Mouse (Mus musculus) heart, embryonic 11.5 days (tissue): ENCODE measurements around the gene Zfp612. TPM values are rescaled to one million over a fixed set of nuclear protein-coding genes. Genes with fewer than 3 reads are reported as not detected.

Experiments
- ATAC-seq: fragments of 200-750 bp; cut with Nextera tagmentation; replicated peaks from 2 replicates; pipeline ENCODE4 v1.8.0; 2017; ENCODE audit warnings: moderate library complexity; ENCODE audit not compliant: insufficient number of reproducible peaks, low FRiP score, low TSS enrichment
- H3K27ac ChIP-seq: fragments of 300-500 bp; sonication (generic); 2 replicates; pipeline ENCODE4 v1.5.1; 2014; ENCODE audit warnings: mild to moderate bottlenecking, low read depth, low read length
- H3K27me3 ChIP-seq: fragments of 300-500 bp; sonication (generic); 2 replicates; pipeline ENCODE4 v1.6.1; 2014; ENCODE audit warnings: mild to moderate bottlenecking, low read length, mixed read lengths; ENCODE audit not compliant: control insufficient read depth, insufficient read depth
- H3K36me3 ChIP-seq: fragments of 300-500 bp; sonication (generic); 2 replicates; pipeline ENCODE4 v1.6.1; 2014; ENCODE audit warnings: mild to moderate bottlenecking, low read length, moderate library complexity, mixed read lengths; ENCODE audit not compliant: control insufficient read depth, insufficient read depth
- H3K4me1 ChIP-seq: fragments of 300-500 bp; sonication (generic); 2 replicates; pipeline ENCODE4 v1.6.1; 2014; ENCODE audit warnings: low read length; ENCODE audit not compliant: control insufficient read depth, insufficient read depth
- H3K4me2 ChIP-seq: fragments of 300-500 bp; sonication (generic); 2 replicates; pipeline ENCODE4 v1.6.1; 2014; ENCODE audit warnings: mild to moderate bottlenecking, moderate library complexity
- H3K4me3 ChIP-seq: fragments of 300-500 bp; sonication (generic); 2 replicates; pipeline ENCODE4 v1.5.1; 2014; ENCODE audit warnings: low read depth, low read length
- H3K9ac ChIP-seq: fragments of 300-500 bp; sonication (generic); 2 replicates; pipeline ENCODE4 v1.6.1; 2014; ENCODE audit warnings: mild to moderate bottlenecking, low read depth, low read length, moderate library complexity
- H3K9me3 ChIP-seq: fragments of 300-500 bp; sonication (generic); replicated peaks from 2 replicates; pipeline ENCODE4 v1.6.1; 2016; ENCODE audit warnings: low read length; ENCODE audit not compliant: control insufficient read depth
- WGBS: fragments of 180-500 bp; shearing (Covaris S2); extraction: QIAGEN DNeasy Blood & Tissue Kit; methylation state at CpG from one replicate; pipeline ENCODE4 v1.1.7; 2014; ENCODE audit not compliant: insufficient replicate concordance; 5-methylcytosine and 5-hydroxymethylcytosine counted together
- polyA plus RNA-seq: library from polyadenylated mRNA; unstranded; fragments of >200 nt; fragmentation: Nextera tagmentation; extraction: Ambion mirVana; gene quantifications from 2 replicates; pipeline ENCODE4 v1.2.1, GENCODE M21; 2014

Gene Zfp612
- polyA plus RNA-seq, 1 experiment from 2014 or later, result 6.0 TPM

GRCm38 (mm10) chr8:110058207-110058606 lies 21.3 kb upstream of the Zfp612 start:
- H3K9me3 ChIP-seq, result no peaks in the 10 kb centered on the region
- H3K4me1 ChIP-seq, result no peaks in the 10 kb centered on the region
- no peak overlapping the region for H3K9ac ChIP-seq
- H3K4me3 ChIP-seq, result no peak overlapping the region
- no peak overlapping the region for H3K27ac ChIP-seq
- H3K4me2 ChIP-seq, result no peak overlapping the region
- ATAC-seq, result no peak
- no peaks in the 10 kb centered on the region for H3K27me3 ChIP-seq
- 73% methylated on average over 8 of the region's 8 CpGs for WGBS
- H3K36me3 ChIP-seq, result no peaks in the 10 kb centered on the region

DNA sequence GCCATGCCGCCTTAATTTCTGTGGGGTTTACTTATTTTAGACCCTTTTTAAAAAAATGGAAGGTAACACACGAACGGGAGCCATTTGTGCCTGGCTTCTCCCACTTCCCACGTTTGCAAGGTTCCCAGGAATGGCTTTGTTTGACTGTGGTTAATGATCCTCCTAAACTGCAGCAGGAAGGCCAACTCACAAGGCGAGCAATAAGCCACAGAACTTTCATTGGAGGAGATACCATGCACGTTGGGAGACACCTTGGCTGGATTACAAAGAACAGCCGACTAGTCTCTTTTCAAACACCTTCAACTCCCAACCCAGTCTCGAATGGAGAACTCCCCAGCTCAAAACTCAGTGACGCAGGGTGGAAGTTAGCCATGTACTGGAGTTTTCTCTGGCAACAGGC lies 15.4 kb upstream of the Zfp612 start:
- H3K4me1 ChIP-seq, result no peaks in the 10 kb centered on the region
- no peaks in the 10 kb centered on the region for H3K36me3 ChIP-seq
- no peaks in the 10 kb centered on the region for H3K9me3 ChIP-seq
- ATAC-seq, result no peak
- no peak overlapping the region for H3K27ac ChIP-seq
- 74% methylated on average over 9 of the region's 9 CpGs for WGBS
- H3K9ac ChIP-seq, result no peak overlapping the region
- no peaks in the 10 kb centered on the region for H3K27me3 ChIP-seq
- H3K4me3 ChIP-seq, result no peak overlapping the region
- H3K4me2 ChIP-seq, result no peak overlapping the region

DNA sequence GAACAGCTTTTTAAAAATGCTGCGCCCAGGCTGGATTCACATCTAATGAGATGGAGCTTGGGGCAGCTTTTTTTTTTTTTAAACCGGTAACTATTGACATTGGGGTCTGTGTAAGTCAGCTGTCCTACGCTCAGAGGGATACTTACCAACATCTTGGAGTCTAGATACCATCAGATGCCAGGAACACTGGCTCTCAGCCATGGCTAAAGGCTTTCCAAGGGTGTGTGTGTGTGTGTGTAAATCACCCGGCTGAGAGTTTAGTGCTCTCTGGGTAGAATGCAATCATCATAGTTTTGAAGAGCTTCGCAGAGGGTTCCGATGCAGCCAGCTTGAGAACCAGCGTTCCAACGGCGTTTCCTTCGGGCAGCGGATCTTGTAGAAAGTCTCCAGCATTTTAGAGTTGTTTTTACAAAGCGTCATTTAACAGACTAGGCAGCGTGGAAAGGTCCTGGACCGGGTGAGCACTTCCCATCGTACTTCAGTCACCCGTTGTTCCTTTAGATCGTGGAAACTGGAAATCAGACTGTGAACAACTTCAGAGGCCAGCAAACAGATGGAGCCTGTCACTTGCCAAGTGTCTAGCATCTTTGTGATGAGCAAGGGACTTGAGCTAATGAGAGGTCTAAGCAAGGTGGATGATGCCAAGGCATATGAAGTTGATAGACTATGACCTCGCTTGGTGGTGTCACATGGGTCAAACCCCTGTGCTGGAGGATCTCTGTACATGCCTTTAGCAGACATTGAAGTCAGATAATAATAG lies 14.8 kb upstream of the Zfp612 start:
- ATAC-seq, result no peak
- Histone ChIP-seq H3K27ac (no peak overlapping the region), H3K4me1 (no peaks in the 10 kb centered on the region), H3K9me3 (no peaks in the 10 kb centered on the region), H3K36me3 (no peaks in the 10 kb centered on the region), H3K9ac (no peak overlapping the region), H3K4me3 (no peak overlapping the region), H3K4me2 (no peak overlapping the region), H3K27me3 (no peaks in the 10 kb centered on the region)
- WGBS, result 88% methylated on average over 18 of the region's 18 CpGs

GRCm38 (mm10) chr8:110065676-110066075 lies 13.9 kb upstream of the Zfp612 start:
- 84% methylated on average over 4 of the region's 4 CpGs for WGBS
- no peaks in the 10 kb centered on the region for H3K9me3 ChIP-seq
- ATAC-seq, result no peak
- H3K4me3 ChIP-seq, result no peak overlapping the region
- no peak overlapping the region for H3K4me2 ChIP-seq
- H3K27ac ChIP-seq, result no peak overlapping the region
- no peaks in the 10 kb centered on the region for H3K27me3 ChIP-seq
- no peaks in the 10 kb centered on the region for H3K36me3 ChIP-seq
- H3K9ac ChIP-seq, result no peak overlapping the region
- H3K4me1 ChIP-seq, result no peaks in the 10 kb centered on the region

- no peak overlapping the region for H3K4me3 ChIP-seq
- no peak overlapping the region for H3K4me2 ChIP-seq
- 80% methylated on average over 4 of the region's 4 CpGs for WGBS
- H3K9me3 ChIP-seq, result no peaks in the 10 kb centered on the region
- H3K27ac ChIP-seq, result no peak overlapping the region
- H3K36me3 ChIP-seq, result no peaks in the 10 kb centered on the region
- H3K9ac ChIP-seq, result no peak overlapping the region
- ATAC-seq, result no peak
- H3K27me3 ChIP-seq, result no peaks in the 10 kb centered on the region
- H3K4me1 ChIP-seq, result no peaks in the 10 kb centered on the region
These were observed 9.8 kb upstream of the Zfp612 start for GRCm38 (mm10) chr8:110069706-110070105.

DNA sequence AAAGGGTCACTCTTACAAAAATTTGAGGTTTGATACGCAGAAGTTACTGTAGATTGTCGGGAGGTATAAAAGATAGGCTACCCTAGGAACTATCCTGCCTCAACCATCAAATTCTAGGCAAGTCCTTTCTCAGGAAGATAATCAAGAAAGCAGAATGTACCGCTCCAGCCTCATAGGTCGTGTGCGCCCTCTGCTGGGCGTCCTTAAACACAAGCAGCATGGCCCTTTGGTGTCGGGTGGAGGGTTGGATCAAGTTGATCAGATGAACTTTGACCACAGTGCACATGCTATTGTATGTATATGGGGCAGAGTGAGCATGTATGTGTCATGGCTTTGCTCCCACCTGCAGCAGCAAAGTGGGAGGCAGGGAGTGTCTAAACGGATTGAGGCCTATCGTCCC lies 7.9 kb upstream of the Zfp612 start:
- 11% methylated on average over 9 of the region's 9 CpGs for WGBS
- Histone ChIP-seq H3K9me3 (no peaks in the 10 kb centered on the region), H3K27me3 (no peaks in the 10 kb centered on the region), H3K4me1 (no peaks in the 10 kb centered on the region), H3K4me3 (no peak overlapping the region), H3K36me3 (no peaks in the 10 kb centered on the region), H3K27ac (no peak overlapping the region), H3K4me2 (no peak overlapping the region), H3K9ac (no peak overlapping the region)
- ATAC-seq, result no peak

DNA sequence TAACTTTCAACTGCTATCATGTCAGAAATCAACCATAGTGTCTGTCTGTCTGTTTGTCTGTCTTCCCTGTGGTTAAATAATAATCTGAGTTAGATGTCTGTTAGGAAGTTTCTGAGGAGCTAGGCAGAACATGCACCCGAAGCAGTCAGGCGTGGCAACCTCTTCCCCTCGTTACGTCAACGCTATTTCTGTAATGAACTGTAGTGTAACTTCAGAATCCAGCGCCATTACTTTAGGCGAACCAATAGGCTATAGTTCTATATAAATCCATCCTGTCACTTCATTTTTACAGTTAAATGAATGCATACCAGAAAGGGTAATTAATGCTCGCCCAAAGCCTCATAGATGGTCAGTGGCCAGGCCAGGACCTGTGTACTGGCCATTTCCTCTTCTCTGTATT lies 5.0 kb upstream of the Zfp612 start:
- H3K4me1 ChIP-seq, result no peaks in the 10 kb centered on the region
- no peak overlapping the region for H3K27ac ChIP-seq
- H3K4me3 ChIP-seq, result no peak overlapping the region
- H3K36me3 ChIP-seq, result no peaks in the 10 kb centered on the region
- no peak overlapping the region for H3K9ac ChIP-seq
- H3K4me2 ChIP-seq, result no peak overlapping the region
- H3K27me3 ChIP-seq, result no peaks in the 10 kb centered on the region
- H3K9me3 ChIP-seq, result no peaks in the 10 kb centered on the region
- no peak for ATAC-seq
- 74% methylated on average over 8 of the region's 8 CpGs for whole genome bisulfite sequencing

GRCm38 (mm10) chr8:110082416-110083105 lies 3.0 kb downstream of the Zfp612 start:
- ATAC-seq, result no peak
- Histone ChIP-seq H3K27ac (no peak overlapping the region), H3K4me3 (no peak overlapping the region), H3K4me1 (no peaks in the 10 kb centered on the region), H3K9ac (no peak overlapping the region), H3K36me3 (peaks cover 2% of the 10 kb centered on the region; the same call in 1 of the 2 replicates), H3K27me3 (no peaks in the 10 kb centered on the region), H3K9me3 (peaks cover 3% of the 10 kb centered on the region; the same call in 1 of the 2 replicates), H3K4me2 (no peak overlapping the region)
- 78% methylated on average over 11 of the region's 11 CpGs for WGBS

GRCm38 (mm10) chr8:110091869-110092268 lies 12.3 kb downstream of the Zfp612 start:
- no peak overlapping the region for H3K9ac ChIP-seq
- no peak for ATAC-seq
- peaks cover 18% of the 10 kb centered on the region for H3K9me3 ChIP-seq
- peaks cover 17% of the 10 kb centered on the region for H3K36me3 ChIP-seq
- H3K27ac ChIP-seq, result no peak overlapping the region
- H3K4me3 ChIP-seq, result no peak overlapping the region
- WGBS, result 62% methylated on average over 1 of the region's 1 CpGs
- no peaks in the 10 kb centered on the region for H3K27me3 ChIP-seq
- no peaks in the 10 kb centered on the region for H3K4me1 ChIP-seq
- H3K4me2 ChIP-seq, result no peak overlapping the region
